In the genomic region with DNA sequence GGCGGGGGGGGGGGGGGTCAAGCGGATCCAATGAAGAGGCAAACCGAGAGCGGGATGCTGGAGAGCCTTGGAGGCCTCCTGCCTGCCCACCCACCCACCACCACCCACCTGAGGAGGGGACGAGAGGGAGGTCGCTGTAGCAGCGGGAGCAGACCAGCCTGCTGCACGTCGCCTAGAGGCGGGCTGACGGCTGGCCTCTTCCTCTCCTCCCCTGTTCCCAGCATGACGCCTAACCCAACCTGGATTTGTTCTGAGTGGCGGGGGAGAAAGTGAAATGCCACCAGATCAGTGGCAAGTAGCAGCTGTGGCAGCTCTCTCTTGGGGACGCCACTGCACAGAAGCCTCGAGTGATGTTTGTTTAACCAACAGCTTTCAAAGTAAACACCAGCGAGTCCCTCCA, we compare ENCODE assay signal across 9 mouse cellular contexts. TPM values are rescaled to one million over a fixed set of nuclear protein-coding genes. Genes with fewer than 3 reads are reported as not detected.
DNase-seq lines count a peak whose midpoint lies in the region; ATAC-seq and TF ChIP-seq lines count a peak whose summit lies in the region.
"Had no signal": no experiment of that assay in that cellular context is flagged by ENCODE, and none has a peak within 500 bp of the region (broad histone marks: within the 10 kb centered on the region; RNA-seq: fewer than 3 reads in every experiment).

No protein-coding gene starts in this region.

- WGBS in kidney, embryonic 16.5 days = 2% methylated on average over 15 of the region's 16 CpGs
- 2% methylated on average over 15 of the region's 16 CpGs for WGBS in intestine, embryonic 15.5 days
- under 1% methylated on average over 16 of the region's 16 CpGs for WGBS in midbrain, embryonic 15.5 days
- 6% methylated on average over 16 of the region's 16 CpGs for WGBS in thymus, adult 2 months

- no peak overlapping the region for H3K27ac ChIP-seq in kidney, embryonic 16.5 days (ENCODE audit: low read length)
- H3K27ac ChIP-seq in intestine, embryonic 15.5 days = no peak overlapping the region
- H3K27ac ChIP-seq in midbrain, embryonic 15.5 days = no peak overlapping the region
- no peak overlapping the region for H3K27ac ChIP-seq in thymus, adult 2 months (ENCODE audit: control insufficient read depth, insufficient read depth, low read length)
- H3K27ac ChIP-seq: embryonic facial prominence, embryonic 15.5 days had no signal

- peak; percentile 65 for DNase-seq in cerebellum, adult 11-12 months
- no peak for DNase-seq in cerebellum, adult 8-10 months
- DNase-seq in kidney, postnatal 14 days = no peak
- no peak for DNase-seq in thymus, adult 2 months

- no peak for ATAC-seq in kidney, embryonic 16.5 days (ENCODE audit: low FRiP score, low TSS enrichment)
- ATAC-seq in intestine, embryonic 15.5 days = no peak
- ATAC-seq in midbrain, embryonic 15.5 days (replicated peaks) = no peak
- no peak for ATAC-seq in granulocyte monocyte progenitor cell, adult 5-6 weeks (replicated peaks; ENCODE audit: poor library complexity, severe bottlenecking)

- H3K4me2 ChIP-seq in kidney, embryonic 16.5 days (replicated peaks; ENCODE audit: low read depth, low read length) = peak overlapping the region; percentile 34
- H3K4me2 ChIP-seq in intestine, embryonic 15.5 days (replicated peaks) = peak overlapping the region; percentile 56; the same call in 1 of the 2 replicates
- peak overlapping the region; percentile 95 for H3K4me2 ChIP-seq in midbrain, embryonic 15.5 days

- no peak for TF ChIP-seq CTCF in thymus, adult 2 months (IDR thresholded peaks at IDR 0.05; ENCODE audit: borderline replicate concordance, control insufficient read depth, extremely low read depth, insufficient read depth, low read length, poor library complexity)

- peaks cover 72% of the 10 kb centered on the region for H3K27me3 ChIP-seq in kidney, embryonic 16.5 days (ENCODE audit: insufficient read depth, low read length)
- peaks cover 37% of the 10 kb centered on the region for H3K27me3 ChIP-seq in intestine, embryonic 15.5 days (replicated peaks)
- peaks cover 29% of the 10 kb centered on the region for H3K27me3 ChIP-seq in midbrain, embryonic 15.5 days (replicated peaks)
- H3K27me3 ChIP-seq in thymus, adult 2 months (ENCODE audit: control insufficient read depth, insufficient read depth, low read length) = peaks cover 26% of the 10 kb centered on the region

- peak overlapping the region; percentile 20 for H3K4me3 ChIP-seq in kidney, embryonic 16.5 days (ENCODE audit: low read length)
- no peak overlapping the region for H3K4me3 ChIP-seq in intestine, embryonic 15.5 days (replicated peaks)
- no peak overlapping the region for H3K4me3 ChIP-seq in midbrain, embryonic 15.5 days
- no peak overlapping the region for H3K4me3 ChIP-seq in thymus, adult 2 months (ENCODE audit: control insufficient read depth, insufficient read depth, low read length)

- TF ChIP-seq POLR2A in thymus, adult 2 months (IDR thresholded peaks at IDR 0.05; ENCODE audit: control insufficient read depth, extremely low read depth, insufficient read depth, low read length, poor library complexity) = no peak

- no peaks in the 10 kb centered on the region for H3K9me3 ChIP-seq in kidney, embryonic 16.5 days (ENCODE audit: low read length)
- H3K9me3 ChIP-seq in intestine, embryonic 15.5 days = no peaks in the 10 kb centered on the region
- no peaks in the 10 kb centered on the region for H3K9me3 ChIP-seq in midbrain, embryonic 15.5 days
- H3K9me3 ChIP-seq: embryonic facial prominence, embryonic 15.5 days had no signal

- no peaks in the 10 kb centered on the region for H3K36me3 ChIP-seq in kidney, embryonic 16.5 days (ENCODE audit: insufficient read depth, low read length)
- H3K36me3 ChIP-seq in intestine, embryonic 15.5 days = no peaks in the 10 kb centered on the region
- H3K36me3 ChIP-seq in midbrain, embryonic 15.5 days (replicated peaks) = no peaks in the 10 kb centered on the region
- no peaks in the 10 kb centered on the region for H3K36me3 ChIP-seq in thymus, adult 2 months (ENCODE audit: control insufficient read depth, insufficient read depth, low read length)
- H3K36me3 ChIP-seq: embryonic facial prominence, embryonic 15.5 days had no signal

- no peak overlapping the region for H3K9ac ChIP-seq in kidney, embryonic 16.5 days (replicated peaks; ENCODE audit: low read length)
- H3K9ac ChIP-seq in intestine, embryonic 15.5 days = no peak overlapping the region
- no peak overlapping the region for H3K9ac ChIP-seq in midbrain, embryonic 15.5 days
- H3K9ac ChIP-seq: embryonic facial prominence, embryonic 15.5 days had no signal

- peaks cover 44% of the 10 kb centered on the region for H3K4me1 ChIP-seq in kidney, embryonic 16.5 days (ENCODE audit: insufficient read depth, low read length)
- peaks cover 34% of the 10 kb centered on the region for H3K4me1 ChIP-seq in intestine, embryonic 15.5 days (replicated peaks)
- H3K4me1 ChIP-seq in midbrain, embryonic 15.5 days = peaks cover 51% of the 10 kb centered on the region
- H3K4me1 ChIP-seq in thymus, adult 2 months (replicated peaks; ENCODE audit: control insufficient read depth, insufficient read depth, low read length) = no peaks in the 10 kb centered on the region

RNA-seq across cellular contexts. Expression of gene Prox1, which starts 3.1 kb away (rescaled TPM):
- polyA plus RNA-seq in kidney, embryonic 16.5 days (2015; fragmentation: Nextera tagmentation; extraction: Ambion mirVana) = 0.89 and 1.3 TPM in 2 replicates
- 2.6 and 2.8 TPM in 2 replicates for polyA plus RNA-seq in intestine, embryonic 15.5 days (2015; fragmentation: Nextera tagmentation; extraction: Ambion mirVana)
- 11.1 and 14.1 TPM in 2 replicates for polyA plus RNA-seq in midbrain, embryonic 15.5 days (2015; fragmentation: Nextera tagmentation; extraction: Ambion mirVana)
- total RNA-seq in granulocyte monocyte progenitor cell, adult 5-6 weeks (2014; fragmentation: Nextera tagmentation) = not detected in 2 replicates
- total RNA-seq in granulocyte monocyte progenitor cell, adult 5-6 weeks (2017) = not detected in 2 replicates
- 0.43 and 0.71 TPM in 2 replicates for polyA plus RNA-seq in thymus, adult 2 months (2012; rRNA removed)

Comparison
In these comparisons a context has a peak if more than half of its experiments do, and no peak if none do; other contexts are left out.
1. H3K4me2 ChIP-seq: peak in every context shown above with its lines; median percentile 95 in midbrain, embryonic 15.5 days; 56 in intestine, embryonic 15.5 days; 34 in kidney, embryonic 16.5 days.